Mouse (Mus musculus) liver, embryonic 14.5 days (tissue): ENCODE measurements around the gene Espn. TPM values are rescaled to one million over a fixed set of nuclear protein-coding genes. Genes with fewer than 3 reads are reported as not detected.

Source experiments
- ATAC-seq: fragments of 200-750 bp; cut with Nextera tagmentation; 2 replicates; pipeline ENCODE4 v1.8.0; 2017; ENCODE audit warnings: moderate number of reproducible peaks, mild to moderate bottlenecking, moderate library complexity; ENCODE audit not compliant: insufficient read depth
- DNase-seq, 3 experiments: peaks; one replicate each; pipeline ENCODE4 v3.0.0-alpha.2; 2012 to 2013; ENCODE audit warnings: low read depth in 3 of 3, low spot score in 3 of 3
- H3K27ac ChIP-seq: fragments of 300-500 bp; sonication (generic); 2 replicates; pipeline ENCODE4 v1.5.1; 2014; ENCODE audit warnings: moderate library complexity, mild to moderate bottlenecking, control low read depth, inconsistent platforms
- H3K27me3 ChIP-seq: fragments of 300-500 bp; sonication (generic); 2 replicates; pipeline ENCODE4 v1.6.1; 2014; ENCODE audit warnings: mild to moderate bottlenecking, low read length, moderate library complexity; ENCODE audit not compliant: control insufficient read depth, insufficient read depth
- H3K36me3 ChIP-seq: fragments of 300-500 bp; sonication (generic); replicated peaks from 2 replicates; pipeline ENCODE4 v1.6.1; 2014; ENCODE audit warnings: low read depth; ENCODE audit not compliant: control insufficient read depth, insufficient read depth
- H3K4me1 ChIP-seq, 2 experiments: fragments of 200-500 bp in 1 of 2; fragments of 300-500 bp in 1 of 2; sonication (generic) in 1 of 2; replicated peaks; 2 replicates each; pipeline ENCODE4 v1.6.1; 2012 to 2014; ENCODE audit warnings: antibody characterized with exemption in 1 of 2, inconsistent platforms in 1 of 2, low read length in 1 of 2; ENCODE audit not compliant: control insufficient read depth in 2 of 2, insufficient read depth in 2 of 2
- H3K4me2 ChIP-seq: fragments of 300-500 bp; sonication (generic); 2 replicates; pipeline ENCODE4 v1.6.1; 2014; ENCODE audit warnings: low read depth, mild to moderate bottlenecking, control low read depth, moderate library complexity
- H3K4me3 ChIP-seq, 2 experiments: fragments of 200-500 bp in 1 of 2; fragments of 300-500 bp in 1 of 2; sonication (generic) in 1 of 2; 2 replicates each; pipeline ENCODE4 v1.5.1; 2012 to 2014; ENCODE audit warnings: low read depth in 2 of 2, low read length in 2 of 2, mild to moderate bottlenecking in 2 of 2, control low read depth in 1 of 2, inconsistent platforms in 1 of 2, moderate library complexity in 1 of 2; ENCODE audit not compliant: insufficient read depth in 1 of 2
- H3K9ac ChIP-seq: fragments of 300-500 bp; sonication (generic); replicated peaks from 2 replicates; pipeline ENCODE4 v1.6.1; 2014; ENCODE audit warnings: mild to moderate bottlenecking, control low read depth, moderate library complexity
- H3K9me3 ChIP-seq: fragments of 300-500 bp; sonication (generic); 2 replicates; pipeline ENCODE4 v1.6.1; 2016; ENCODE audit warnings: low read length, mixed read lengths; ENCODE audit not compliant: control insufficient read depth
- CTCF ChIP-seq: IDR thresholded peaks from 2 replicates; pipeline ENCODE4 v1.5.1; 2016; ENCODE audit warnings: antibody characterized with exemption, low read depth, control low read depth
- EP300 ChIP-seq: IDR thresholded peaks from 2 replicates; pipeline ENCODE4 v1.6.1; 2016; ENCODE audit warnings: antibody characterized with exemption, low read depth
- WGBS: fragments of 180-500 bp; shearing (Covaris S2); extraction: QIAGEN DNeasy Blood & Tissue Kit; methylation state at CpG from one replicate; pipeline ENCODE4 v1.1.7; 2014; ENCODE audit not compliant: insufficient replicate concordance; 5-methylcytosine and 5-hydroxymethylcytosine counted together
- polyA plus RNA-seq, 2 experiments: library from polyadenylated mRNA; depleted of rRNA in 1 of 2; stranded (reverse) in 1 of 2; unstranded in 1 of 2; fragments of >200 nt; fragmentation: Nextera tagmentation in 1 of 2; extraction: Ambion mirVana in 1 of 2; gene quantifications; 2 replicates each; pipeline versions ENCODE4 v1.2.1 to v1.2.3; 2012 to 2014

The Espn gene
- polyA plus RNA-seq, 2 experiments: 1.2 TPM

- peak overlapping the region; percentile 93 for H3K4me2 ChIP-seq
- 54% methylated on average over 8 of the region's 8 CpGs for WGBS
- DNase-seq: no peak
- ATAC-seq: no peak
- H3K4me1 ChIP-seq: peaks cover 36 to 38% of the 10 kb centered on the region in 2 experiments
- H3K9me3 ChIP-seq: no peaks in the 10 kb centered on the region
- no peaks in the 10 kb centered on the region for H3K27me3 ChIP-seq
- no peaks in the 10 kb centered on the region for H3K36me3 ChIP-seq
- H3K9ac ChIP-seq: no peak overlapping the region; the same call in 1 of the 2 replicates
- no peak overlapping the region for H3K27ac ChIP-seq
- H3K4me3 ChIP-seq: peak overlapping the region in 1 of 2 experiments; percentile 68; a peak in 1 of 4 replicates
- TF ChIP-seq EP300 (no peak), CTCF (no peak)
These were observed 63.5 kb downstream of the Espn start for GRCm38 (mm10) chr4:152088556-152089120.

GRCm38 (mm10) chr4:152088133-152088532 is 64.0 kb downstream of the Espn start:
- H3K9me3 ChIP-seq: no peaks in the 10 kb centered on the region
- WGBS: 51% methylated on average over 4 of the region's 4 CpGs
- TF ChIP-seq CTCF (no peak), EP300 (no peak)
- peak overlapping the region; percentile 62 for H3K9ac ChIP-seq
- ATAC-seq (no peak), DNase-seq (no peak)
- H3K4me2 ChIP-seq: peak overlapping the region; percentile 93
- peaks cover 31 to 33% of the 10 kb centered on the region in 2 experiments for H3K4me1 ChIP-seq
- peak overlapping the region in 1 of 2 experiments; percentile 68; a peak in 2 of 4 replicates for H3K4me3 ChIP-seq
- H3K27me3 ChIP-seq: no peaks in the 10 kb centered on the region
- no peak overlapping the region for H3K27ac ChIP-seq
- H3K36me3 ChIP-seq: no peaks in the 10 kb centered on the region

GRCm38 (mm10) chr4:152087211-152088081 is 64.7 kb downstream of the Espn start:
- no peak for ATAC-seq
- Histone ChIP-seq H3K27ac (no peak overlapping the region), H3K4me3 (peak overlapping the region; percentile 68 to 80), H3K27me3 (no peaks in the 10 kb centered on the region), H3K4me2 (peak overlapping the region; percentile 93), H3K9me3 (no peaks in the 10 kb centered on the region), H3K36me3 (no peaks in the 10 kb centered on the region), H3K4me1 (peaks cover 26 to 28% of the 10 kb centered on the region in 2 experiments), H3K9ac (peak overlapping the region; percentile 62)
- TF ChIP-seq EP300 (no peak), CTCF (no peak)
- 6% methylated on average over 12 of the region's 12 CpGs for WGBS
- no peak for DNase-seq

GRCm38 (mm10) chr4:152086505-152087210 is 65.5 kb downstream of the Espn start:
- ATAC-seq (peak; percentile 85), DNase-seq (peak in 2 of 3 experiments; percentile 34 to 38)
- Histone ChIP-seq H3K9ac (peak overlapping the region; percentile 62), H3K4me2 (peak overlapping the region; percentile 93), H3K36me3 (no peaks in the 10 kb centered on the region), H3K4me1 (peaks cover 18 to 20% of the 10 kb centered on the region in 2 experiments), H3K4me3 (peak overlapping the region; percentile 68 to 80), H3K27ac (peak overlapping the region; percentile 29; the same call in 1 of the 2 replicates), H3K27me3 (no peaks in the 10 kb centered on the region), H3K9me3 (no peaks in the 10 kb centered on the region)
- WGBS: under 1% methylated on average over 64 of the region's 92 CpGs
- TF ChIP-seq CTCF: no peak
- TF ChIP-seq EP300: no peak
